Mouse (Mus musculus): Measurements from ENCODE around the gene Krtcap2. TPM values are rescaled to one million over a fixed set of nuclear protein-coding genes. Genes with fewer than 3 reads are reported as not detected.

Gene Krtcap2
- polyA plus RNA-seq (2012; rRNA removed), result 171 and 183 TPM in 2 replicates

GRCm38 (mm10) chr3:89245688-89246171 is at the start of gene Krtcap2:
Gene Krtcap2 (plus strand): TSS chr3:89245966.
- Histone ChIP-seq H3K27me3 (ENCODE audit: control insufficient read depth, insufficient read depth, low read length) (no peaks in the 10 kb centered on the region), H3K36me3 (ENCODE audit: control insufficient read depth, insufficient read depth, low read length) (no peaks in the 10 kb centered on the region), H3K27ac (ENCODE audit: control insufficient read depth, insufficient read depth, low read length) (peak within 1 kb of the TSS; percentile 8; the same call in 1 of the 2 replicates), H3K4me3 (ENCODE audit: control insufficient read depth, insufficient read depth, low read length) (peak within 1 kb of the TSS; percentile 62), H3K4me1 (replicated peaks; ENCODE audit: control insufficient read depth, insufficient read depth, low read length) (peaks cover 35% of the 10 kb centered on the region)
- no peak for TF ChIP-seq POLR2A (IDR thresholded peaks at IDR 0.05; ENCODE audit: control insufficient read depth, extremely low read depth, insufficient read depth, low read length, poor library complexity)
- TF ChIP-seq CTCF (IDR thresholded peaks at IDR 0.05; ENCODE audit: borderline replicate concordance, control insufficient read depth, extremely low read depth, insufficient read depth, low read length, poor library complexity), result no peak
- peak; percentile 39 for DNase-seq
- 5% methylated on average over 20 of the region's 20 CpGs for WGBS

GRCm38 (mm10) chr3:89195979-89196877 is 49.5 kb upstream of the Krtcap2 start:
- no peaks in the 10 kb centered on the region for H3K27me3 ChIP-seq (ENCODE audit: control insufficient read depth, insufficient read depth, low read length)
- WGBS, result 7% methylated on average over 33 of the region's 33 CpGs
- peak overlapping the region; percentile 54 for H3K4me3 ChIP-seq (ENCODE audit: control insufficient read depth, insufficient read depth, low read length)
- peak; percentile 89 for DNase-seq
- H3K4me1 ChIP-seq (replicated peaks; ENCODE audit: control insufficient read depth, insufficient read depth, low read length), result peaks cover 10% of the 10 kb centered on the region
- H3K27ac ChIP-seq (ENCODE audit: control insufficient read depth, insufficient read depth, low read length), result peak overlapping the region; percentile 85
- no peaks in the 10 kb centered on the region for H3K36me3 ChIP-seq (ENCODE audit: control insufficient read depth, insufficient read depth, low read length)
- 0 out of 2 replicates have a peak, but pooled peaks have one; percentile 31 for TF ChIP-seq CTCF (IDR thresholded peaks at IDR 0.05; ENCODE audit: borderline replicate concordance, control insufficient read depth, extremely low read depth, insufficient read depth, low read length, poor library complexity)
- TF ChIP-seq POLR2A (IDR thresholded peaks at IDR 0.05; ENCODE audit: control insufficient read depth, extremely low read depth, insufficient read depth, low read length, poor library complexity), result peak; percentile 71

- no peak overlapping the region for H3K27ac ChIP-seq (ENCODE audit: control insufficient read depth, insufficient read depth, low read length)
- no peaks in the 10 kb centered on the region for H3K27me3 ChIP-seq (ENCODE audit: control insufficient read depth, insufficient read depth, low read length)
- no peak for TF ChIP-seq CTCF (IDR thresholded peaks at IDR 0.05; ENCODE audit: borderline replicate concordance, control insufficient read depth, extremely low read depth, insufficient read depth, low read length, poor library complexity)
- TF ChIP-seq POLR2A (IDR thresholded peaks at IDR 0.05; ENCODE audit: control insufficient read depth, extremely low read depth, insufficient read depth, low read length, poor library complexity), result no peak
- H3K4me1 ChIP-seq (replicated peaks; ENCODE audit: control insufficient read depth, insufficient read depth, low read length), result peaks cover 14% of the 10 kb centered on the region
- 0 out of 2 replicates have a peak, but pooled peaks cover 2% of the 10 kb centered on the region for H3K36me3 ChIP-seq (ENCODE audit: control insufficient read depth, insufficient read depth, low read length)
- 63% methylated on average over 3 of the region's 3 CpGs for WGBS
- no peak for DNase-seq
- no peak overlapping the region for H3K4me3 ChIP-seq (ENCODE audit: control insufficient read depth, insufficient read depth, low read length)
Measured at GRCm38 (mm10) chr3:89199839-89200238, 45.9 kb upstream of the Krtcap2 start.

GRCm38 (mm10) chr3:89202253-89203141 is 43.3 kb upstream of the Krtcap2 start, which contains the start of gene Gba:
Gene Gba (plus strand): TSS chr3:89202928.
- WGBS, result 24% methylated on average over 13 of the region's 13 CpGs
- no peaks in the 10 kb centered on the region for H3K27me3 ChIP-seq (ENCODE audit: control insufficient read depth, insufficient read depth, low read length)
- H3K4me1 ChIP-seq (replicated peaks; ENCODE audit: control insufficient read depth, insufficient read depth, low read length), result peaks cover 6% of the 10 kb centered on the region
- peaks cover 28% of the 10 kb centered on the region for H3K36me3 ChIP-seq (ENCODE audit: control insufficient read depth, insufficient read depth, low read length)
- peak; percentile 85 for DNase-seq
- no peak for TF ChIP-seq POLR2A (IDR thresholded peaks at IDR 0.05; ENCODE audit: control insufficient read depth, extremely low read depth, insufficient read depth, low read length, poor library complexity)
- TF ChIP-seq CTCF (IDR thresholded peaks at IDR 0.05; ENCODE audit: borderline replicate concordance, control insufficient read depth, extremely low read depth, insufficient read depth, low read length, poor library complexity), result no peak
- H3K4me3 ChIP-seq (ENCODE audit: control insufficient read depth, insufficient read depth, low read length), result peak within 1 kb of the TSS; percentile 32
- H3K27ac ChIP-seq (ENCODE audit: control insufficient read depth, insufficient read depth, low read length), result no peak within 1 kb of the TSS

- TF ChIP-seq POLR2A (IDR thresholded peaks at IDR 0.05; ENCODE audit: control insufficient read depth, extremely low read depth, insufficient read depth, low read length, poor library complexity) (no peak), CTCF (IDR thresholded peaks at IDR 0.05; ENCODE audit: borderline replicate concordance, control insufficient read depth, extremely low read depth, insufficient read depth, low read length, poor library complexity) (no peak)
- Histone ChIP-seq H3K36me3 (ENCODE audit: control insufficient read depth, insufficient read depth, low read length) (peaks cover 33% of the 10 kb centered on the region), H3K4me1 (replicated peaks; ENCODE audit: control insufficient read depth, insufficient read depth, low read length) (peaks cover 6% of the 10 kb centered on the region), H3K4me3 (ENCODE audit: control insufficient read depth, insufficient read depth, low read length) (peak overlapping the region; percentile 32), H3K27me3 (ENCODE audit: control insufficient read depth, insufficient read depth, low read length) (no peaks in the 10 kb centered on the region), H3K27ac (ENCODE audit: control insufficient read depth, insufficient read depth, low read length) (no peak overlapping the region)
- 21% methylated on average over 5 of the region's 5 CpGs for WGBS
- no peak for DNase-seq
Measured at GRCm38 (mm10) chr3:89203142-89203514, 42.6 kb upstream of the Krtcap2 start.

GRCm38 (mm10) chr3:89206079-89206478 is 39.7 kb upstream of the Krtcap2 start:
- TF ChIP-seq CTCF (IDR thresholded peaks at IDR 0.05; ENCODE audit: borderline replicate concordance, control insufficient read depth, extremely low read depth, insufficient read depth, low read length, poor library complexity) (no peak), POLR2A (IDR thresholded peaks at IDR 0.05; ENCODE audit: control insufficient read depth, extremely low read depth, insufficient read depth, low read length, poor library complexity) (no peak)
- H3K27me3 ChIP-seq (ENCODE audit: control insufficient read depth, insufficient read depth, low read length), result no peaks in the 10 kb centered on the region
- WGBS, result 97% methylated on average over 7 of the region's 7 CpGs
- no peak overlapping the region for H3K27ac ChIP-seq (ENCODE audit: control insufficient read depth, insufficient read depth, low read length)
- H3K4me3 ChIP-seq (ENCODE audit: control insufficient read depth, insufficient read depth, low read length), result no peak overlapping the region
- peaks cover 6% of the 10 kb centered on the region for H3K4me1 ChIP-seq (replicated peaks; ENCODE audit: control insufficient read depth, insufficient read depth, low read length)
- H3K36me3 ChIP-seq (ENCODE audit: control insufficient read depth, insufficient read depth, low read length), result peaks cover 47% of the 10 kb centered on the region
- DNase-seq, result no peak

Data from thymus, adult 2 months (tissue).